Mouse (Mus musculus) heart, adult 2 months (tissue): Measurements from ENCODE around the gene Defb35.

Experiments used
- CTCF ChIP-seq: fragments of 200-600 bp; IDR thresholded peaks from 2 replicates; pipeline ENCODE4 v1.8.1; 2022; ENCODE audit warnings: antibody characterized with exemption, mild to moderate bottlenecking, moderate library complexity
- EP300 ChIP-seq: fragments of 200-500 bp; IDR thresholded peaks from 2 replicates; pipeline ENCODE4 v1.6.1; 2011; ENCODE audit warnings: low read depth, low read length, control low read depth; ENCODE audit not compliant: insufficient read depth
- POLR2A ChIP-seq: fragments of 200-500 bp; IDR thresholded peaks from 2 replicates; pipeline ENCODE4 v1.6.1; 2011; ENCODE audit warnings: mild to moderate bottlenecking, low read depth, low read length, control low read depth; ENCODE audit not compliant: insufficient read depth

DNA sequence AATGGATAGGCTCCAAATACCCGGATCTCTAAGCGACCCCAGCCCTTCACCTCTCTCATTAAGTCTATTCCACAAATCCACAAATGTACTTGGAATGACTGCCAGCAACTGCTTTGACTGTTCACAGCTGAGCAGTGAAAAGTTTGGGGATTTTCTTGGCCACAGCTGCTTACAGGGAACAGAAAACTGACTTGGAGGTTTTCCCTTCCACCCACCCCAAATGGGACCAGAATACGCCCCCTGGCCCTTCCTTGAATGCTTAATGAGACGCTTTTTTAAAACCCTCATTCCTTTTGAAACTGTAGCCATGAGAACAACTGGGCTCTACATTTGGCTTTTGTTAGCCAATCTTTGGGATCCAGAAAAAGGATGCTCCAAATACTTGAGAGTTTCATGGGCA is 40.0 kb downstream of the Defb35 start:
- no peak for TF ChIP-seq POLR2A
- TF ChIP-seq CTCF: no peak
- TF ChIP-seq EP300: no peak
